Mouse (Mus musculus): Measurements from ENCODE around the gene Ntmt1. TPM values are rescaled to one million over a fixed set of nuclear protein-coding genes. Genes with fewer than 3 reads are reported as not detected.

The Ntmt1 gene
- polyA plus RNA-seq, 1 experiment from 2014 or later: 52.4 TPM

DNA sequence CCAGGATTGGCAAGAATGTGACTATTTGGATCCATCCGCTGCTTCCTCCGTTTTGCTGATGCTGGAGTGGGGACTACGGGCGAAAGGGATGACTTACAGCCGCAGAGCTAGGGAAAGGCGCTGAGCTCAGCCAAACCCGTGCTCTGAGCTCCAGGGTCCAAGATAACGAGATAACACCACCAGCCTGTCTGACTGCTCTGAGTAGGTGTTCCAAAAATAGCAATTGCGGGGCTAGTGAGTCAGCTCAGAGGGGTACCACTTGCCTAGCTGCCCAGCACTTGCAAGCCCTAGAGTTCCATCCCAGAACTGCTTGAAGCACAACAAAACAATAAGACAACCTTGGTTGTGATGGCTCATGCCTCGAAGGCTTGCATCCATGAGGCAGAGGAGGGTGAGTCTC lies 35.0 kb downstream of the Ntmt1 start:
- WGBS: 33% methylated on average over 10 of the region's 10 CpGs
- Histone ChIP-seq H3K9me3 (ENCODE audit: control insufficient read depth, low read length) (no peaks in the 10 kb centered on the region), H3K4me2 (replicated peaks; ENCODE audit: low read depth) (no peak overlapping the region), H3K27me3 (ENCODE audit: control insufficient read depth, insufficient read depth, low read length) (no peaks in the 10 kb centered on the region), H3K27ac (replicated peaks) (no peak overlapping the region), H3K4me1 (replicated peaks; ENCODE audit: control insufficient read depth, insufficient read depth) (no peaks in the 10 kb centered on the region), H3K4me3 (ENCODE audit: low read depth, low read length) (no peak overlapping the region), H3K9ac (ENCODE audit: low read length) (no peak overlapping the region), H3K36me3 (ENCODE audit: control insufficient read depth, insufficient read depth, low read length) (no peaks in the 10 kb centered on the region)
- TF ChIP-seq CTCF (IDR thresholded peaks at IDR 0.05; ENCODE audit: low read depth): no peak
- TF ChIP-seq EP300 (optimal IDR thresholded peaks at IDR 0.05): no peak
- ATAC-seq (ENCODE audit: low FRiP score, low TSS enrichment): no peak
- no peak for DNase-seq (ENCODE audit: low spot score)

DNA sequence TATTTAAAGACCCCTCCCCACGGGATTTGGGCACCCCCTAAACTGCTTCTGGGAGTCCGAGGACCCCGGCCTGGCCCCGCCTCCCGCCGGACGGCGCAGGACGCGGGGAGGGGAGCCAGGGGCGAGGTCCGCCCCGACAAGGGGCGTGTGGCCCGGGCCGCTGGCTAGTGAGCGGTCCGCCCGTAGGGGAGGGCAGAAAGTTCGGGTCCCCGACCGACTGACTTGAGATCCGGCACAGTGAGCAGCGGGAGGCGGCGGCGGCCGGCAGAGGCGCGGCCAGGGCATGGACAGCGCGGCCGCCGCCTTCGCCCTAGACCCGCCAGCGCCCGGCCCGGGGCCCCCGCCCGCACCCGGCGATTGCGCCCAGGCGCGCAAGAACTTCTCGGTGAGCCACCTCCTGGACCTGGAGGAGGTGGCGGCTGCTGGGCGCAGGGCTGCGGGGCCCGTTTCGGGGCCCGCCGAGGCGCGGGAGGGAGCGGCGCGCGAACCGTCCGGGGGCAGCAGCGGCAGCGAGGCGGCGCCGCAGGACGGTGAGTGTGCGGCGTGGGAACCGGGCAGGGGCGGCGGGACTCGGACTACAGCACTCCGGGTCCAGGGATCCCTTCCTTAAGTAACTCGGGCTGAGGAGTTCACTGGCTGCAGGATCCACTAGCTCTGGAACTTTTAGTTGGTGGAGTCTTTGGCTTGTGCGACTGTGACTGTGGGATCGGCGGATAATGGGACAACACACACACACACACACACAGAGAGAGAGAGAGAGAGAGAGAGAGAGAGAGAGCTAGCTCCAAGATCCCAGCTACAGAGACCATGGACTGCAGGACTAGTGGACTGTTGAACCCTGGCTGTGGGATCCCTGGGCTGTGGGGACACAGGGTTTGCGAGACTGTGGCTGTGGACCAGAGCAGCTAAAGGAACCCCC lies 37.8 kb downstream of the Ntmt1 start:
- Histone ChIP-seq H3K36me3 (ENCODE audit: control insufficient read depth, insufficient read depth, low read length) (no peaks in the 10 kb centered on the region), H3K4me3 (ENCODE audit: low read depth, low read length) (peak overlapping the region; percentile 57), H3K27ac (replicated peaks) (no peak overlapping the region), H3K9me3 (ENCODE audit: control insufficient read depth, low read length) (no peaks in the 10 kb centered on the region), H3K4me2 (replicated peaks; ENCODE audit: low read depth) (peak overlapping the region; percentile 87), H3K27me3 (ENCODE audit: control insufficient read depth, insufficient read depth, low read length) (no peaks in the 10 kb centered on the region), H3K4me1 (replicated peaks; ENCODE audit: control insufficient read depth, insufficient read depth) (no peaks in the 10 kb centered on the region), H3K9ac (ENCODE audit: low read length) (peak overlapping the region; percentile 62)
- WGBS: 2% methylated on average over 70 of the region's 80 CpGs
- ATAC-seq (ENCODE audit: low FRiP score, low TSS enrichment): peak; percentile 52
- peak; percentile 47 for DNase-seq (ENCODE audit: low spot score)
- TF ChIP-seq CTCF (IDR thresholded peaks at IDR 0.05; ENCODE audit: low read depth) (no peak; the same call in 1 of the 2 replicates), EP300 (optimal IDR thresholded peaks at IDR 0.05) (no peak)

DNA sequence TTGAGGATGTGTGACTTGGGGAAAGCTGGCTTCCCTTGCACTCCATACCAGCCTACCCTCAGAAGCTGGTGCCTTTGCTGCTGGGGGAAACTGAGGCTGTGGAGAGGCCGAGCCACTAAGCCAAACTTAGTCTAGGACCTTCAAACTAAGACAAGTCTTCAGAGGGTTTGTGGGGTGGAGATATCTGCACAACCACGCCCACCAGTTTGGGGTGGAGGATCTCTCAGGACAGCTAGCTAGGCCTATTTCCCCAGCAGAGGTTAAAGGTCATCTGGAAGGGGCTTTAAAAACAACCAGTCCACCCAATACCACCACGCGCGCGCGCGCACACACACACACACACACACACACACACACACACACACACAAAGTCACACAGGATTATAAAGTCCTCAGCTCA lies 38.6 kb downstream of the Ntmt1 start:
- WGBS: 73% methylated on average over 8 of the region's 8 CpGs
- H3K27ac ChIP-seq (replicated peaks): no peak overlapping the region
- H3K9ac ChIP-seq (ENCODE audit: low read length): peak overlapping the region; percentile 62; the same call in 1 of the 2 replicates
- no peaks in the 10 kb centered on the region for H3K36me3 ChIP-seq (ENCODE audit: control insufficient read depth, insufficient read depth, low read length)
- H3K4me2 ChIP-seq (replicated peaks; ENCODE audit: low read depth): peak overlapping the region; percentile 87
- H3K4me3 ChIP-seq (ENCODE audit: low read depth, low read length): peak overlapping the region; percentile 57; the same call in 1 of the 2 replicates
- no peaks in the 10 kb centered on the region for H3K27me3 ChIP-seq (ENCODE audit: control insufficient read depth, insufficient read depth, low read length)
- DNase-seq (ENCODE audit: low spot score) (no peak), ATAC-seq (ENCODE audit: low FRiP score, low TSS enrichment) (no peak)
- H3K9me3 ChIP-seq (ENCODE audit: control insufficient read depth, low read length): no peaks in the 10 kb centered on the region
- H3K4me1 ChIP-seq (replicated peaks; ENCODE audit: control insufficient read depth, insufficient read depth): no peaks in the 10 kb centered on the region
- TF ChIP-seq EP300 (optimal IDR thresholded peaks at IDR 0.05) (no peak), CTCF (IDR thresholded peaks at IDR 0.05; ENCODE audit: low read depth) (no peak)

DNA sequence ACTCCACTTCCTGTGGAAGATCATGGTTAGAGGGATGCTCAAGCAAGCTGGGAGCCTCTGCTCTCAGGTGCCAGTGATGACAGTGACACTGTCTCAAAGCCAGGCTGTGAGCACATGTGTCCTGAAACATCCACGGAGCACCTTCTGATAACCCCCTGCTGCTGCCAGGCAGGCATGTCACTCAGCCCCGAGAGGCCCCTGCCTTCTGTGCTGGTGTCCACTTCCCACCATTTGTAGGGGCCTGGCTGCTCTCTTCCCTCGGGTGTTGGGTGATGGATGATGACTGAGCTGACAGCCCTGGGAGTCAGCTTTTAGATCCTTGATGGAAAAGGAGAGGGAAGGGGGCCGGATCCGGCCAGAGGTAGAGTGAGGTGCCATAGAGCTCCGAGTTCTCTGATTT lies 39.1 kb downstream of the Ntmt1 start:
- Histone ChIP-seq H3K27me3 (ENCODE audit: control insufficient read depth, insufficient read depth, low read length) (no peaks in the 10 kb centered on the region), H3K4me1 (replicated peaks; ENCODE audit: control insufficient read depth, insufficient read depth) (no peaks in the 10 kb centered on the region), H3K36me3 (ENCODE audit: control insufficient read depth, insufficient read depth, low read length) (no peaks in the 10 kb centered on the region), H3K9ac (ENCODE audit: low read length) (no peak overlapping the region), H3K27ac (replicated peaks) (no peak overlapping the region), H3K4me3 (ENCODE audit: low read depth, low read length) (no peak overlapping the region), H3K9me3 (ENCODE audit: control insufficient read depth, low read length) (no peaks in the 10 kb centered on the region), H3K4me2 (replicated peaks; ENCODE audit: low read depth) (no peak overlapping the region)
- 40% methylated on average over 6 of the region's 6 CpGs for WGBS
- ATAC-seq (ENCODE audit: low FRiP score, low TSS enrichment) (no peak), DNase-seq (ENCODE audit: low spot score) (no peak)
- TF ChIP-seq CTCF (IDR thresholded peaks at IDR 0.05; ENCODE audit: low read depth) (no peak), EP300 (optimal IDR thresholded peaks at IDR 0.05) (no peak)

DNA sequence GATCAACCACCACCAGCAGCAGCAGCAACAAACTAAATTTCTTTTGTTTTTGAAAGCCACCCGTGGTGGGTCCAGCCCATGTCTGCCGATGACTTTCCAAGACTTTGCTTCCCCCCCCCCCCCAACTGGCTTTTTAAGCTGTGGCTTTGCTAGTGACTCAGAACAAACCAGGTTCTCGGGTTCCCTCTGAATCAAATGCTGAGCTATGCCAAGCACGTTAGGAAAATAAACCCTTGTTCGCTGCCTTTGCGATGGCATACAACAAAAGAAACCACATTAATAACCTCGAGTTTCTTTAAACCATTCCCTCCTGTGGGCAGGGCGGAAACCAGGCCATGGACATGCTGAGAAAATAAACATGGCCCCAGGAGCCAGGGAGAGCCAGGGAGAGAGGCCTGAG lies 40.6 kb downstream of the Ntmt1 start:
- ATAC-seq (ENCODE audit: low FRiP score, low TSS enrichment) (no peak), DNase-seq (ENCODE audit: low spot score) (no peak)
- H3K36me3 ChIP-seq (ENCODE audit: control insufficient read depth, insufficient read depth, low read length): no peaks in the 10 kb centered on the region
- TF ChIP-seq CTCF (IDR thresholded peaks at IDR 0.05; ENCODE audit: low read depth): no peak
- TF ChIP-seq EP300 (optimal IDR thresholded peaks at IDR 0.05): no peak
- no peaks in the 10 kb centered on the region for H3K27me3 ChIP-seq (ENCODE audit: control insufficient read depth, insufficient read depth, low read length)
- 49% methylated on average over 8 of the region's 8 CpGs for WGBS
- H3K27ac ChIP-seq (replicated peaks): no peak overlapping the region
- no peaks in the 10 kb centered on the region for H3K9me3 ChIP-seq (ENCODE audit: control insufficient read depth, low read length)
- no peak overlapping the region for H3K9ac ChIP-seq (ENCODE audit: low read length)
- no peaks in the 10 kb centered on the region for H3K4me1 ChIP-seq (replicated peaks; ENCODE audit: control insufficient read depth, insufficient read depth)
- no peak overlapping the region for H3K4me2 ChIP-seq (replicated peaks; ENCODE audit: low read depth)
- no peak overlapping the region for H3K4me3 ChIP-seq (ENCODE audit: low read depth, low read length)

DNA sequence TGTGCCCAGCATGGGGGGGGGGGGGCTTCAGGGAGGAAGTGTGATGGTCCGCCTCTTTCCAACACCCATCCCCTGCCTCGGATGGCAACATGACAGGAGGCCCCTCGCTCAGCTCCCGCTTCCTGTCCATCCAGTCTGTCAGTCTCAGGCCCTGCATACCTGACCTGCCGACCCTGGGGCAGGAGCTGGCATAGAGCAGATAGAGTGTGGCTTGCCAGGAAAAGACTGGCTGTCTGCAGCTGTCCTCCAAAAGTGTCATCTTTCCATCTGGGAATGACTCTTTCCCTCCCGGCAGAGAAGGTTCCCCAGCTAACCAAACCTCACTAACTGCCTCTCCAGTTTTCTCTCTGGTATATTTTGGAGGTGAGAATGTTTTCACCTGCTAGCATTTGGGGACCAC lies 43.0 kb downstream of the Ntmt1 start:
- no peaks in the 10 kb centered on the region for H3K4me1 ChIP-seq (replicated peaks; ENCODE audit: control insufficient read depth, insufficient read depth)
- H3K4me3 ChIP-seq (ENCODE audit: low read depth, low read length): no peak overlapping the region
- no peaks in the 10 kb centered on the region for H3K36me3 ChIP-seq (ENCODE audit: control insufficient read depth, insufficient read depth, low read length)
- H3K9me3 ChIP-seq (ENCODE audit: control insufficient read depth, low read length): no peaks in the 10 kb centered on the region
- no peaks in the 10 kb centered on the region for H3K27me3 ChIP-seq (ENCODE audit: control insufficient read depth, insufficient read depth, low read length)
- no peak for DNase-seq (ENCODE audit: low spot score)
- no peak overlapping the region for H3K27ac ChIP-seq (replicated peaks)
- WGBS: 17% methylated on average over 6 of the region's 6 CpGs
- H3K4me2 ChIP-seq (replicated peaks; ENCODE audit: low read depth): no peak overlapping the region
- TF ChIP-seq CTCF (IDR thresholded peaks at IDR 0.05; ENCODE audit: low read depth): no peak
- no peak for TF ChIP-seq EP300 (optimal IDR thresholded peaks at IDR 0.05)
- no peak overlapping the region for H3K9ac ChIP-seq (ENCODE audit: low read length)
- ATAC-seq (ENCODE audit: low FRiP score, low TSS enrichment): no peak

All from stomach, postnatal 0 days (tissue).